Mouse (Mus musculus) ES-Bruce4 (cell line): ENCODE data around the gene Icam2.

Experiments used
- CTCF ChIP-seq: IDR thresholded peaks from one replicate; pipeline ENCODE4 v1.8.1; 2011; ENCODE audit warnings: low read depth, low read length
- EP300 ChIP-seq: IDR thresholded peaks from 2 replicates; pipeline ENCODE4 v1.6.1; 2011; ENCODE audit warnings: low read depth, low read length; ENCODE audit not compliant: insufficient read depth
- POLR2A ChIP-seq: IDR thresholded peaks from one replicate; pipeline ENCODE4 v1.8.1; 2011; ENCODE audit warnings: low read length; ENCODE audit not compliant: insufficient read depth

DNA sequence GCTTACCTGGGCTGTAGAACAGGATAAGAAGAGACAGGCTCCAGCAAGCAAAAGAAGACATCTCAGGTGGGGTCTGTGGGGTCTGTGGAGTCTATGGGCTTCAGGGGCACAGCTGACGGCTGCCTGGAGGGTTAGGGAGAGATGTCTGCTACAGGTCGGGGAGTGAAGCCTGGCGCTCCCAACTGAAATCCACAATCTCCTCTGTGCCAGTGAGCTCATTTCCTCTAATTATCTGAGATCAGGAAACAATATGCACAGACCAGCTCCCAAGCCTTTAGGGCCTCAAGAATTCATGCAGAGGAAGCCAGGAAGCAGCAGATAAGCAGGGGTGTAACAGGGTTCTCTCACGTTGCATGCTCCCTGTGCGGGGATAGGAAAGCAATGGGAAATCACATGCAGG lies 5.5 kb downstream of the Icam2 start:
- TF ChIP-seq CTCF = no peak
- no peak for TF ChIP-seq POLR2A
- TF ChIP-seq EP300 = no peak
